Mouse (Mus musculus) neural tube, embryonic 15.5 days (tissue): ENCODE measurements around the gene Fam120a. TPM values are rescaled to one million over a fixed set of nuclear protein-coding genes. Genes with fewer than 3 reads are reported as not detected.

ENCODE experiments used
- ATAC-seq: fragments of 200-750 bp; cut with Nextera tagmentation; 2 replicates; pipeline ENCODE4 v1.8.0; 2017; ENCODE audit warnings: mild to moderate bottlenecking, moderate TSS enrichment, moderate library complexity; ENCODE audit not compliant: low FRiP score
- H3K27ac ChIP-seq: fragments of 300-500 bp; sonication (generic); replicated peaks from 2 replicates; pipeline ENCODE4 v1.5.1; 2015; ENCODE audit warnings: mild to moderate bottlenecking, inconsistent platforms
- H3K27me3 ChIP-seq: fragments of 300-500 bp; sonication (generic); replicated peaks from 2 replicates; pipeline ENCODE4 v1.6.1; 2015; ENCODE audit warnings: inconsistent platforms
- H3K36me3 ChIP-seq: fragments of 300-500 bp; sonication (generic); 2 replicates; pipeline ENCODE4 v1.6.1; 2015; ENCODE audit warnings: inconsistent platforms
- H3K4me1 ChIP-seq: fragments of 300-500 bp; sonication (generic); 2 replicates; pipeline ENCODE4 v1.6.1; 2015; ENCODE audit warnings: inconsistent platforms
- H3K4me2 ChIP-seq: fragments of 300-500 bp; sonication (generic); 2 replicates; pipeline ENCODE4 v1.6.1; 2015; ENCODE audit warnings: inconsistent platforms, mild to moderate bottlenecking, moderate library complexity
- H3K4me3 ChIP-seq: fragments of 300-500 bp; sonication (generic); replicated peaks from 2 replicates; pipeline ENCODE4 v1.5.1; 2015; ENCODE audit warnings: mild to moderate bottlenecking, inconsistent platforms
- H3K9ac ChIP-seq: fragments of 300-500 bp; sonication (generic); replicated peaks from 2 replicates; pipeline ENCODE4 v1.6.1; 2015; ENCODE audit warnings: mild to moderate bottlenecking, inconsistent platforms
- H3K9me3 ChIP-seq: fragments of 300-500 bp; sonication (generic); replicated peaks from 2 replicates; pipeline ENCODE4 v1.6.1; 2016; ENCODE audit warnings: inconsistent platforms
- WGBS: fragments of 180-500 bp; shearing (Covaris S2); methylation state at CpG from one replicate; pipeline ENCODE4 v1.1.7; 2015; ENCODE audit warnings: mixed read lengths; 5-methylcytosine and 5-hydroxymethylcytosine counted together
- polyA plus RNA-seq: library from polyadenylated mRNA; unstranded; fragments of >200 nt; fragmentation: Nextera tagmentation; extraction: Ambion mirVana; gene quantifications from 2 replicates; pipeline ENCODE4 v1.2.1, GENCODE M21; 2015

Fam120a gene
- polyA plus RNA-seq, 1 experiment from 2014 or later, result 11.5 TPM

- peaks cover 50% of the 10 kb centered on the region for H3K36me3 ChIP-seq
These were observed 72.4 kb downstream of the Fam120a start for GRCm38 (mm10) chr13:48895376-48895775.

GRCm38 (mm10) chr13:48890260-48890960, 77.4 kb downstream of the Fam120a start:
- Histone ChIP-seq H3K9me3 (no peaks in the 10 kb centered on the region), H3K27me3 (no peaks in the 10 kb centered on the region), H3K4me1 (no peaks in the 10 kb centered on the region), H3K27ac (no peak overlapping the region), H3K36me3 (peaks cover 66% of the 10 kb centered on the region), H3K4me2 (no peak overlapping the region), H3K4me3 (no peak overlapping the region), H3K9ac (no peak overlapping the region)
- ATAC-seq, result no peak
- 90% methylated on average over 4 of the region's 4 CpGs for WGBS

More at GRCm38 (mm10) chr13:48895376-48895775, 72.4 kb downstream of the Fam120a start:
- 87% methylated on average over 5 of the region's 5 CpGs for WGBS
- Histone ChIP-seq H3K27ac (no peak overlapping the region), H3K4me2 (no peak overlapping the region), H3K9me3 (no peaks in the 10 kb centered on the region), H3K4me3 (no peak overlapping the region), H3K27me3 (no peaks in the 10 kb centered on the region), H3K4me1 (no peaks in the 10 kb centered on the region), H3K9ac (no peak overlapping the region)
- ATAC-seq, result no peak

- H3K4me3 ChIP-seq, result peak overlapping the region; percentile 50
- WGBS, result under 1% methylated on average over 36 of the region's 36 CpGs
- H3K9me3 ChIP-seq, result no peaks in the 10 kb centered on the region
- H3K4me1 ChIP-seq, result peaks cover 11% of the 10 kb centered on the region
- peak; percentile 99 for ATAC-seq
- peak overlapping the region; percentile 66 for H3K9ac ChIP-seq
- peak overlapping the region; percentile 77 for H3K4me2 ChIP-seq
- H3K27me3 ChIP-seq, result no peaks in the 10 kb centered on the region
- peak overlapping the region; percentile 88 for H3K27ac ChIP-seq
- H3K36me3 ChIP-seq, result peaks cover 25% of the 10 kb centered on the region
These were observed 89.3 kb downstream of the Fam120a start for GRCm38 (mm10) chr13:48878534-48878933.

GRCm38 (mm10) chr13:48877805-48878204, 90.0 kb downstream of the Fam120a start:
- Histone ChIP-seq H3K9ac (peak overlapping the region; percentile 66), H3K27me3 (no peaks in the 10 kb centered on the region), H3K36me3 (peaks cover 19% of the 10 kb centered on the region), H3K9me3 (no peaks in the 10 kb centered on the region), H3K4me2 (peak overlapping the region; percentile 77), H3K27ac (peak overlapping the region; percentile 88), H3K4me1 (peaks cover 11% of the 10 kb centered on the region), H3K4me3 (peak overlapping the region; percentile 50)
- no peak for ATAC-seq

GRCm38 (mm10) chr13:48872726-48873125, 95.1 kb downstream of the Fam120a start:
- Histone ChIP-seq H3K27ac (no peak overlapping the region), H3K4me1 (peaks cover 34% of the 10 kb centered on the region), H3K36me3 (no peaks in the 10 kb centered on the region), H3K9ac (no peak overlapping the region), H3K4me2 (no peak overlapping the region), H3K27me3 (no peaks in the 10 kb centered on the region), H3K9me3 (no peaks in the 10 kb centered on the region), H3K4me3 (no peak overlapping the region)
- WGBS, result 80% methylated on average over 5 of the region's 5 CpGs
- no peak for ATAC-seq

GRCm38 (mm10) chr13:48871887-48872606, 95.8 kb downstream of the Fam120a start:
- Histone ChIP-seq H3K4me3 (peak overlapping the region; percentile 90), H3K4me2 (peak overlapping the region; percentile 87), H3K27me3 (no peaks in the 10 kb centered on the region), H3K9ac (peak overlapping the region; percentile 90), H3K27ac (no peak overlapping the region), H3K4me1 (peaks cover 39% of the 10 kb centered on the region), H3K36me3 (no peaks in the 10 kb centered on the region), H3K9me3 (no peaks in the 10 kb centered on the region)
- ATAC-seq, result no peak
- 71% methylated on average over 7 of the region's 7 CpGs for WGBS

- under 1% methylated on average over 33 of the region's 117 CpGs for WGBS
- no peaks in the 10 kb centered on the region for H3K9me3 ChIP-seq
- ATAC-seq, result peak; percentile 50
- peaks cover 41% of the 10 kb centered on the region for H3K4me1 ChIP-seq
- peak within 1 kb of the TSS; percentile 90 for H3K4me3 ChIP-seq
- no peaks in the 10 kb centered on the region for H3K27me3 ChIP-seq
- H3K9ac ChIP-seq, result peak within 1 kb of the TSS; percentile 90
- peak within 1 kb of the TSS; percentile 83 for H3K27ac ChIP-seq
- no peaks in the 10 kb centered on the region for H3K36me3 ChIP-seq
- H3K4me2 ChIP-seq, result peak within 1 kb of the TSS; percentile 87
These were observed 96.8 kb downstream of the Fam120a start, which contains the start of gene Phf2 for GRCm38 (mm10) chr13:48870771-48871731. Gene Phf2, minus strand, starts transcription at chr13:48871119.

GRCm38 (mm10) chr13:48869950-48870770, 97.7 kb downstream of the Fam120a start:
- Histone ChIP-seq H3K9ac (peak overlapping the region; percentile 90), H3K4me2 (peak overlapping the region; percentile 84), H3K27ac (peak overlapping the region; percentile 79), H3K4me3 (peak overlapping the region; percentile 90), H3K36me3 (no peaks in the 10 kb centered on the region), H3K4me1 (peaks cover 44% of the 10 kb centered on the region), H3K27me3 (no peaks in the 10 kb centered on the region), H3K9me3 (no peaks in the 10 kb centered on the region)
- ATAC-seq, result peak; percentile 30
- WGBS, result under 1% methylated on average over 79 of the region's 102 CpGs

GRCm38 (mm10) chr13:48869600-48869949, 98.2 kb downstream of the Fam120a start:
- H3K27ac ChIP-seq, result peak overlapping the region; percentile 79
- H3K9ac ChIP-seq, result peak overlapping the region; percentile 90
- no peak for ATAC-seq
- no peaks in the 10 kb centered on the region for H3K36me3 ChIP-seq
- peaks cover 48% of the 10 kb centered on the region for H3K4me1 ChIP-seq
- no peaks in the 10 kb centered on the region for H3K27me3 ChIP-seq
- no peaks in the 10 kb centered on the region for H3K9me3 ChIP-seq
- peak overlapping the region; percentile 90 for H3K4me3 ChIP-seq
- WGBS, result 15% methylated on average over 5 of the region's 5 CpGs
- peak overlapping the region; percentile 84 for H3K4me2 ChIP-seq

GRCm38 (mm10) chr13:48869088-48869487, 98.7 kb downstream of the Fam120a start:
- 15% methylated on average over 5 of the region's 5 CpGs for WGBS
- H3K27ac ChIP-seq, result no peak overlapping the region; the same call in 1 of the 2 replicates
- H3K36me3 ChIP-seq, result no peaks in the 10 kb centered on the region
- H3K4me1 ChIP-seq, result peaks cover 49% of the 10 kb centered on the region
- ATAC-seq, result no peak
- H3K4me2 ChIP-seq, result peak overlapping the region; percentile 84
- H3K27me3 ChIP-seq, result no peaks in the 10 kb centered on the region
- peak overlapping the region; percentile 90 for H3K4me3 ChIP-seq
- peak overlapping the region; percentile 90 for H3K9ac ChIP-seq
- no peaks in the 10 kb centered on the region for H3K9me3 ChIP-seq
